Mouse (Mus musculus) intestine, embryonic 16.5 days (tissue): Measurements from ENCODE around the gene Rgs10. TPM values are rescaled to one million over a fixed set of nuclear protein-coding genes. Genes with fewer than 3 reads are reported as not detected.

Experiments
- ATAC-seq: fragments of 200-750 bp; cut with Nextera tagmentation; 2 replicates; pipeline ENCODE4 v1.8.0; 2017; ENCODE audit warnings: moderate TSS enrichment, moderate library complexity
- H3K27ac ChIP-seq: fragments of 300-500 bp; sonication (generic); 2 replicates; pipeline ENCODE4 v1.5.1; 2014; ENCODE audit warnings: mild to moderate bottlenecking, low read length
- H3K27me3 ChIP-seq: fragments of 300-500 bp; sonication (generic); replicated peaks from 2 replicates; pipeline ENCODE4 v1.6.1; 2014; ENCODE audit warnings: low read length, control low read depth, mixed read lengths; ENCODE audit not compliant: control insufficient read depth, insufficient read depth
- H3K36me3 ChIP-seq: fragments of 300-500 bp; sonication (generic); 2 replicates; pipeline ENCODE4 v1.6.1; 2014; ENCODE audit warnings: low read length, control low read depth; ENCODE audit not compliant: control insufficient read depth, insufficient read depth
- H3K4me1 ChIP-seq: fragments of 300-500 bp; sonication (generic); 2 replicates; pipeline ENCODE4 v1.6.1; 2014; ENCODE audit warnings: low read length, control low read depth, mixed read lengths; ENCODE audit not compliant: control insufficient read depth, insufficient read depth
- H3K4me2 ChIP-seq: fragments of 300-500 bp; sonication (generic); 2 replicates; pipeline ENCODE4 v1.6.1; 2014; ENCODE audit warnings: low read depth, low read length, control low read depth
- H3K4me3 ChIP-seq: fragments of 300-500 bp; sonication (generic); 2 replicates; pipeline ENCODE4 v1.5.1; 2014; ENCODE audit warnings: mild to moderate bottlenecking, low read length
- H3K9ac ChIP-seq: fragments of 300-500 bp; sonication (generic); 2 replicates; pipeline ENCODE4 v1.6.1; 2014; ENCODE audit warnings: low read depth, low read length
- H3K9me3 ChIP-seq: fragments of 300-500 bp; sonication (generic); 2 replicates; pipeline ENCODE4 v1.6.1; 2016; ENCODE audit warnings: low read length, control low read depth; ENCODE audit not compliant: control insufficient read depth
- WGBS: fragments of 180-500 bp; shearing (Covaris S2); extraction: QIAGEN DNeasy Blood & Tissue Kit; methylation state at CpG from one replicate; pipeline ENCODE4 v1.1.7; 2014; 5-methylcytosine and 5-hydroxymethylcytosine counted together
- polyA plus RNA-seq: library from polyadenylated mRNA; unstranded; fragments of >200 nt; fragmentation: Nextera tagmentation; extraction: Ambion mirVana; gene quantifications from 2 replicates; pipeline ENCODE4 v1.2.1, GENCODE M21; 2015

Rgs10 gene
- polyA plus RNA-seq, 1 experiment from 2014 or later: 28.1 TPM

DNA sequence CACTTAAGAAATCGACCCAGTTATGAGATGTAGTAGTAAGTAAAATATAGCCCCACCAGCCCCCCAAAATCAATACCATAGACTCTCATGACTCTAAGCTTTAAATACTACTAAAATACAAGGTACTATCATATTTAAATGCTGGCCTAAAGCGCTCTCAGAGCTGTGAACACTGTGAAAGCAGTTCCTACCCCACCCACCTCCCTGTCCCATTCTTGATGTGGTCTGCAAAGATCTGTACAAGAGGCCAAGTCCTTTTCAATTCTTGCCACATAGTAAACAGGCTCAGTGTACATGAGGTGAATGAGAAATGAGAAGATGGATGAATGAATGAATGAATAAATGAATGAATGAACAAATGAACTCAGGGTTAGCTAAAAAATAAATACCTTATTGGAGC, 21.5 kb downstream of the Rgs10 start:
- Histone ChIP-seq H3K4me1 (peaks cover 6% of the 10 kb centered on the region; the same call in 1 of the 2 replicates), H3K27me3 (no peaks in the 10 kb centered on the region), H3K9me3 (no peaks in the 10 kb centered on the region), H3K9ac (no peak overlapping the region), H3K36me3 (no peaks in the 10 kb centered on the region), H3K4me3 (no peak overlapping the region), H3K4me2 (no peak overlapping the region), H3K27ac (no peak overlapping the region)
- ATAC-seq: no peak
- 73% methylated on average over 2 of the region's 2 CpGs for WGBS

- no peak overlapping the region for H3K27ac ChIP-seq
- H3K4me3 ChIP-seq: no peak overlapping the region
- H3K36me3 ChIP-seq: no peaks in the 10 kb centered on the region
- WGBS: 44% methylated on average over 4 of the region's 4 CpGs
- no peaks in the 10 kb centered on the region for H3K9me3 ChIP-seq
- ATAC-seq: no peak
- no peak overlapping the region for H3K9ac ChIP-seq
- no peaks in the 10 kb centered on the region for H3K27me3 ChIP-seq
- H3K4me2 ChIP-seq: no peak overlapping the region
- peaks cover 15% of the 10 kb centered on the region for H3K4me1 ChIP-seq
Measured at GRCm38 (mm10) chr7:128393756-128394155, 24.8 kb downstream of the Rgs10 start.

DNA sequence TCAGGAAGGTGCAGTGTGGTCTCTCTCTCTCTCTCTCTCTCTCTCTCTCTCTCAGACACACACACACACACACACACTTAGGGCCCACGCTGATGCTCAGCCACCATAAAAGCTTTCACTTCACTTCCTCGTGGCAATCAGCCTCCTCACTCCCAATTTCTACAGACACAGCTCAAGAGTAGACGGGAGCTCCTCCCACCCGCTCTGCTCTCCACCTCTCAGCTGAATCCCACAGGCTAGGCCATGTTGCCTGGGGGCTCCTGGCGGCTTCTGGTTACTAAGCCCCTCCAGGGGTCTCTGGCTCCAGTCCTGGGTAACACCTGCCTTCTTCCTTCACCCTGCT, 25.6 kb downstream of the Rgs10 start:
- Histone ChIP-seq H3K4me1 (peaks cover 18% of the 10 kb centered on the region), H3K4me2 (no peak overlapping the region), H3K9ac (no peak overlapping the region), H3K27ac (peak overlapping the region; percentile 31; the same call in 1 of the 2 replicates), H3K4me3 (no peak overlapping the region), H3K36me3 (no peaks in the 10 kb centered on the region), H3K27me3 (no peaks in the 10 kb centered on the region), H3K9me3 (no peaks in the 10 kb centered on the region)
- WGBS: 39% methylated on average over 5 of the region's 5 CpGs
- no peak for ATAC-seq

GRCm38 (mm10) chr7:128392071-128392971, 26.2 kb downstream of the Rgs10 start:
- no peaks in the 10 kb centered on the region for H3K36me3 ChIP-seq
- 68% methylated on average over 18 of the region's 18 CpGs for WGBS
- H3K27ac ChIP-seq: peak overlapping the region; percentile 43
- no peak overlapping the region for H3K9ac ChIP-seq
- no peak overlapping the region for H3K4me2 ChIP-seq
- H3K4me3 ChIP-seq: no peak overlapping the region
- no peaks in the 10 kb centered on the region for H3K27me3 ChIP-seq
- H3K4me1 ChIP-seq: peaks cover 18% of the 10 kb centered on the region
- H3K9me3 ChIP-seq: no peaks in the 10 kb centered on the region
- ATAC-seq: peak; percentile 26

- H3K9ac ChIP-seq: no peak overlapping the region
- 0 out of 2 replicates have a peak, but pooled peaks have one; percentile 27 for ATAC-seq
- H3K36me3 ChIP-seq: no peaks in the 10 kb centered on the region
- H3K9me3 ChIP-seq: no peaks in the 10 kb centered on the region
- H3K27ac ChIP-seq: peak overlapping the region; percentile 43
- 38% methylated on average over 12 of the region's 12 CpGs for WGBS
- no peaks in the 10 kb centered on the region for H3K27me3 ChIP-seq
- no peak overlapping the region for H3K4me2 ChIP-seq
- peaks cover 18% of the 10 kb centered on the region for H3K4me1 ChIP-seq
- no peak overlapping the region for H3K4me3 ChIP-seq
Measured at GRCm38 (mm10) chr7:128391267-128392057, 27.1 kb downstream of the Rgs10 start.

- no peak overlapping the region for H3K9ac ChIP-seq
- H3K4me3 ChIP-seq: no peak overlapping the region
- H3K4me1 ChIP-seq: peaks cover 18% of the 10 kb centered on the region
- no peaks in the 10 kb centered on the region for H3K36me3 ChIP-seq
- ATAC-seq: peak; percentile 78
- 24% methylated on average over 7 of the region's 7 CpGs for WGBS
- no peaks in the 10 kb centered on the region for H3K27me3 ChIP-seq
- H3K9me3 ChIP-seq: no peaks in the 10 kb centered on the region
- H3K4me2 ChIP-seq: no peak overlapping the region
- H3K27ac ChIP-seq: peak overlapping the region; percentile 70
Measured at GRCm38 (mm10) chr7:128388968-128389367, 29.6 kb downstream of the Rgs10 start.

- ATAC-seq: no peak
- H3K36me3 ChIP-seq: no peaks in the 10 kb centered on the region
Measured at GRCm38 (mm10) chr7:128383726-128384463, 34.7 kb downstream of the Rgs10 start.

DNA sequence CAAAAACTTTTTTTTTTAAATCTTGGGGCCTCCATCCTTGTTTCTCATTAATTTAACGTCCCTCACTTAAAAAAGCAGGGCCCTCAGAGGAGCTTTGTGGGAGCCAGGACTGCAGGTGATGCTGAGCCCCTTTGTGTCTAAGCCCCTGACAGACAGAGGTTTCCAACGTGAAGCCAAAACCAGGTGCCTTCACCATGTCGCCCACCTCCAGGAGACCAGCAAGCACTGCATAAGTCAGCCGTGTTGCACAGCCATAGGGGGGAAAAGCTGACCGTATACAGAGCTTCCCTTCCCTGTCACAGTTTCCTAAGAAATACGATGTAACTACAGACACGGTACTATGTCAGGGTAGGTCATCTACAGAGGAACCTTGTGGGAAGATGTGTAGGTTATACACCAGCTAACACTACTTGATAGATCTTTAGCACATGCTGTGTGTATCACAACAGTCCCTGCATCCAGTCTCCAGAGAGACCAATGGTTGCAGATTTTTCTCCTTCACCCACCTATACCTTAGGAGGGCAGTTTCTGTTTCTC, 35.3 kb downstream of the Rgs10 start:
- no peak for ATAC-seq
- Histone ChIP-seq H3K27me3 (no peaks in the 10 kb centered on the region), H3K9ac (no peak overlapping the region), H3K4me3 (no peak overlapping the region), H3K4me2 (no peak overlapping the region), H3K9me3 (no peaks in the 10 kb centered on the region), H3K4me1 (peaks cover 3% of the 10 kb centered on the region; the same call in 1 of the 2 replicates), H3K27ac (no peak overlapping the region), H3K36me3 (no peaks in the 10 kb centered on the region)
- WGBS: 76% methylated on average over 7 of the region's 7 CpGs

More at GRCm38 (mm10) chr7:128383726-128384463, 34.7 kb downstream of the Rgs10 start:
- Histone ChIP-seq H3K9ac (no peak overlapping the region), H3K27ac (no peak overlapping the region), H3K4me1 (peaks cover 8% of the 10 kb centered on the region; the same call in 1 of the 2 replicates), H3K4me2 (no peak overlapping the region), H3K27me3 (no peaks in the 10 kb centered on the region), H3K4me3 (no peak overlapping the region), H3K9me3 (no peaks in the 10 kb centered on the region)
- WGBS: 61% methylated on average over 10 of the region's 10 CpGs

DNA sequence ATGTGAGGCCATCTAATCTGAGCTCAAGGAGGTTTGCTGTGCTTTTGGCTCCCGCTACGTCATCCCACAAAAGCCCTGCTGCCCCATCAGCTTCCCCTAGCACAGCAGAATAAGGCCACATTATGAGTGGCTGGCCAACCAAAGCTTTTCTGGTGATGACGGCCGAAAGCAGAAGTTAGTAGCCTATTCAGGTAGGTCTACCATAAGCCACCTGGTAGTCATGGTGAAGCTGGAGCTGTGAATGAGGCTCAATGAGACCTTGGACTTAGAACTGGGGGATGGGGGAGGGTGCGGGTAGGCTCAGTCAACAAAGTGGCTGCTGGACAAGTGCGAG, 36.1 kb downstream of the Rgs10 start:
- Histone ChIP-seq H3K4me2 (no peak overlapping the region), H3K4me1 (peaks cover 3% of the 10 kb centered on the region; the same call in 1 of the 2 replicates), H3K27me3 (no peaks in the 10 kb centered on the region), H3K36me3 (no peaks in the 10 kb centered on the region), H3K9me3 (no peaks in the 10 kb centered on the region), H3K27ac (no peak overlapping the region), H3K9ac (no peak overlapping the region), H3K4me3 (no peak overlapping the region)
- 93% methylated on average over 6 of the region's 6 CpGs for WGBS
- no peak for ATAC-seq
